Mouse (Mus musculus) thymus, adult 2 months (tissue): ENCODE results near the gene Parp14.

Experiments
- CTCF ChIP-seq: fragments of 200-500 bp; IDR thresholded peaks from 2 replicates; pipeline ENCODE4 v1.5.1; 2012; ENCODE audit warnings: mild to moderate bottlenecking, control low read depth, low read length, moderate library complexity, borderline replicate concordance; ENCODE audit not compliant: control insufficient read depth, poor library complexity, insufficient read depth; ENCODE audit errors: extremely low read depth
- POLR2A ChIP-seq: fragments of 200-500 bp; IDR thresholded peaks from 2 replicates; pipeline ENCODE4 v1.6.1; 2012; ENCODE audit warnings: mild to moderate bottlenecking, low read length, control low read depth, moderate library complexity; ENCODE audit not compliant: control insufficient read depth, poor library complexity, insufficient read depth; ENCODE audit errors: extremely low read depth

DNA sequence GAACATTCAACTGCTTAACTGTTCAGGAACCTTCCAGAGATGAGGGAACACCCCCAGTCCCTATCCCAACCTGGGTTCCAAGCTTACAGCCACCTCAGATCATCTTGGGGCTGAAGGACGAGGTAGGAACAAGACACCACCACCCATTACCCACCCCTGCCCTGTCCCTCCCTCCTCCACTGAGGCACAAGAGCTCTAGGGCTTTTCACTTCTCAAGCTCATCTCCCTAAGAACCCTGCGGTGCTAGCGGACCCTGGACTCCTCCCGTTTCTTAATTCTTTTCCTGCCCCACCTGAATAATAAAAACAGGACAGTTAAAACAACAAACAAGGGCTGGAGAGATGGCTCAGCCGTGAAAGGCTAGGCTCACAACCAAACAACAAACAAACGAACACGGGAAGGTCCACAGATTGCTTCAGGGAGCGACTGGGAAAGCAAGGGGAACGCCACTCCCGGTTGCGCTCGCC is 730 bp downstream of the Parp14 start:
- TF ChIP-seq CTCF (no peak), POLR2A (no peak)
